Mouse (Mus musculus) megakaryocyte, embryonic 14.5 days (primary cell): ENCODE results near the gene Cryab.

ENCODE experiments used
- FLI1 ChIP-seq: IDR thresholded peaks from 2 replicates; pipeline ENCODE4 v1.6.1; 2012; ENCODE audit warnings: low read length, inconsistent platforms, mixed read lengths
- GATA1 ChIP-seq: IDR thresholded peaks from 3 replicates; pipeline ENCODE4 v1.6.1; 2012; ENCODE audit warnings: mixed read lengths, low read length, inconsistent platforms, borderline replicate concordance

GRCm38 (mm10) chr9:50795266-50795665 is 44.1 kb downstream of the Cryab start:
- TF ChIP-seq GATA1 (no peak), FLI1 (no peak)
